In genomic region chr7:81208944-81209343, GRCm38 (mm10) we compare ENCODE assay signal across 8 mouse cellular contexts. TPM values are rescaled to one million over a fixed set of nuclear protein-coding genes. Genes with fewer than 3 reads are reported as not detected.
DNase-seq lines count a peak whose midpoint lies in the region; ATAC-seq and TF ChIP-seq lines count a peak whose summit lies in the region.

No protein-coding gene starts in this region.

- no peak overlapping the region for H3K9ac ChIP-seq in heart, embryonic 11.5 days (ENCODE audit: low read depth, low read length)
- H3K9ac ChIP-seq in liver, embryonic 14.5 days (replicated peaks), result no peak overlapping the region

- peak; percentile 77 for TF ChIP-seq CTCF in liver, embryonic 14.5 days (IDR thresholded peaks at IDR 0.05; ENCODE audit: low read depth)

- H3K9me3 ChIP-seq in heart, embryonic 11.5 days (replicated peaks; ENCODE audit: control insufficient read depth, low read length), result no peaks in the 10 kb centered on the region
- H3K9me3 ChIP-seq in liver, embryonic 14.5 days (ENCODE audit: control insufficient read depth, low read length), result no peaks in the 10 kb centered on the region

- no peaks in the 10 kb centered on the region for H3K36me3 ChIP-seq in heart, embryonic 11.5 days (ENCODE audit: control insufficient read depth, insufficient read depth, low read length)
- no peaks in the 10 kb centered on the region for H3K36me3 ChIP-seq in liver, embryonic 14.5 days (replicated peaks; ENCODE audit: control insufficient read depth, insufficient read depth, low read depth)

- no peak overlapping the region for H3K4me2 ChIP-seq in heart, embryonic 11.5 days
- no peak overlapping the region for H3K4me2 ChIP-seq in liver, embryonic 14.5 days (ENCODE audit: low read depth)

- peaks cover 14% of the 10 kb centered on the region for H3K27me3 ChIP-seq in heart, embryonic 11.5 days (ENCODE audit: control insufficient read depth, insufficient read depth, low read length)
- peaks cover 28% of the 10 kb centered on the region for H3K27me3 ChIP-seq in liver, embryonic 14.5 days (ENCODE audit: control insufficient read depth, insufficient read depth, low read length)

- peaks cover 10% of the 10 kb centered on the region; the same call in 1 of the 2 replicates for H3K4me1 ChIP-seq in heart, embryonic 11.5 days (ENCODE audit: control insufficient read depth, insufficient read depth, low read length)
- H3K4me1 ChIP-seq in liver, embryonic 14.5 days (replicated peaks; ENCODE audit: control insufficient read depth in 2 of 2, insufficient read depth in 2 of 2, low read length in 1 of 2), result peaks cover 0 to 9% of the 10 kb centered on the region in 2 experiments; a peak in 2 of 4 replicates

- DNase-seq in heart, adult 11 months, result peak; percentile 95
- peak; percentile 61 for DNase-seq in NIH3T3 (ENCODE audit: low read depth)
- DNase-seq in embryo, embryonic 10.5 days (ENCODE audit: low spot score), result peak; percentile 75
- peak; percentile 87 for DNase-seq in kidney, adult 9 months
- DNase-seq in liver, embryonic 14.5 days (ENCODE audit: low read depth in 3 of 3, low spot score in 3 of 3), result no peak
- DNase-seq in right cerebral cortex, adult 18-20 months, result peak; percentile 61
- DNase-seq in urinary bladder, adult 2 months (ENCODE audit: low spot score), result peak; percentile 55

- no peak for TF ChIP-seq EP300 in liver, embryonic 14.5 days (IDR thresholded peaks at IDR 0.05; ENCODE audit: low read depth)

- no peak for ATAC-seq in heart, embryonic 11.5 days (replicated peaks; ENCODE audit: insufficient number of reproducible peaks, low FRiP score, low TSS enrichment)
- ATAC-seq in liver, embryonic 14.5 days (ENCODE audit: insufficient read depth), result no peak

- no peak overlapping the region for H3K27ac ChIP-seq in heart, embryonic 11.5 days (ENCODE audit: low read depth, low read length)
- no peak overlapping the region for H3K27ac ChIP-seq in liver, embryonic 14.5 days

- H3K4me3 ChIP-seq in heart, embryonic 11.5 days (ENCODE audit: low read depth, low read length), result no peak overlapping the region
- no peak overlapping the region for H3K4me3 ChIP-seq in liver, embryonic 14.5 days (ENCODE audit: insufficient read depth in 1 of 2, low read depth in 2 of 2, low read length in 2 of 2)

- 17% methylated on average over 6 of the region's 6 CpGs for WGBS in heart, embryonic 11.5 days (ENCODE audit: insufficient replicate concordance)
- WGBS in liver, embryonic 14.5 days (ENCODE audit: insufficient replicate concordance), result 19% methylated on average over 6 of the region's 6 CpGs

RNA-seq across cellular contexts. Expression of gene Pde8a, which starts 4.5 kb away (rescaled TPM):
- 2.7 and 3.5 TPM in 2 replicates for polyA plus RNA-seq in heart, embryonic 11.5 days (2014; fragmentation: Nextera tagmentation; extraction: Ambion mirVana)
- 1.5 and 1.7 TPM in 2 replicates for polyA plus RNA-seq in liver, embryonic 14.5 days (2012; rRNA removed)
- 1.3 and 1.5 TPM in 2 replicates for polyA plus RNA-seq in liver, embryonic 14.5 days (2014; fragmentation: Nextera tagmentation; extraction: Ambion mirVana)
- polyA plus RNA-seq in urinary bladder, adult 2 months (2012; rRNA removed), result 14.1 and 16.4 TPM in 2 replicates

Comparison
In these comparisons a context has a peak if more than half of its experiments do, and no peak if none do; other contexts are left out.
1. DNase-seq: peak in heart, adult 11 months (single experiment), NIH3T3 (single experiment), embryo, embryonic 10.5 days (single experiment), kidney, adult 9 months (single experiment), right cerebral cortex, adult 18-20 months (single experiment) and urinary bladder, adult 2 months (single experiment); none in liver, embryonic 14.5 days (0 of 3).